Mouse (Mus musculus) intestine, postnatal 0 days (tissue): ENCODE measurements at regions not wholly inside any gene's neighbourhood (a gene's known extent, or its start where the extent isn't known, plus 50 kb on each side); places are given as distances from the start of the nearest gene placed in this dataset.

Source experiments
- ATAC-seq: fragments of 200-750 bp; cut with Nextera tagmentation; 2 replicates; pipeline ENCODE4 v1.8.0; 2017; ENCODE audit warnings: mild to moderate bottlenecking, moderate TSS enrichment, moderate library complexity
- H3K27ac ChIP-seq: fragments of 300-500 bp; sonication (generic); 2 replicates; pipeline ENCODE4 v1.5.1; 2014; ENCODE audit warnings: mild to moderate bottlenecking, low read depth, low read length, moderate library complexity
- H3K27me3 ChIP-seq: fragments of 300-500 bp; sonication (generic); replicated peaks from 2 replicates; pipeline ENCODE4 v1.6.1; 2014; ENCODE audit warnings: low read length, mixed read lengths; ENCODE audit not compliant: control insufficient read depth, insufficient read depth
- H3K36me3 ChIP-seq: fragments of 300-500 bp; sonication (generic); 2 replicates; pipeline ENCODE4 v1.6.1; 2014; ENCODE audit warnings: mild to moderate bottlenecking, moderate library complexity; ENCODE audit not compliant: control insufficient read depth, insufficient read depth
- H3K4me1 ChIP-seq: fragments of 300-500 bp; sonication (generic); replicated peaks from 2 replicates; pipeline ENCODE4 v1.6.1; 2014; ENCODE audit warnings: antibody characterized with exemption, low read length, mixed read lengths; ENCODE audit not compliant: control insufficient read depth, insufficient read depth
- H3K4me2 ChIP-seq: fragments of 300-500 bp; sonication (generic); replicated peaks from 2 replicates; pipeline ENCODE4 v1.6.1; 2014; ENCODE audit warnings: low read depth, mild to moderate bottlenecking, moderate library complexity
- H3K4me3 ChIP-seq: fragments of 300-500 bp; sonication (generic); 2 replicates; pipeline ENCODE4 v1.5.1; 2014; ENCODE audit warnings: low read depth, low read length
- H3K9ac ChIP-seq: fragments of 300-500 bp; sonication (generic); 2 replicates; pipeline ENCODE4 v1.6.1; 2014; ENCODE audit warnings: mild to moderate bottlenecking, low read depth, low read length
- H3K9me3 ChIP-seq: fragments of 300-500 bp; sonication (generic); 2 replicates; pipeline ENCODE4 v1.6.1; 2016; ENCODE audit warnings: mixed run types; ENCODE audit not compliant: control insufficient read depth
- CTCF ChIP-seq: sonication (generic); IDR thresholded peaks from 2 replicates; pipeline ENCODE4 v1.5.1; 2016; ENCODE audit warnings: low read depth, mild to moderate bottlenecking, control low read depth, antibody characterized with exemption, moderate library complexity
- WGBS: fragments of 180-500 bp; shearing (Covaris S2); extraction: QIAGEN DNeasy Blood & Tissue Kit; methylation state at CpG from one replicate; pipeline ENCODE4 v1.1.7; 2014; 5-methylcytosine and 5-hydroxymethylcytosine counted together

GRCm38 (mm10) chr8:28168036-28168435, 720.6 kb downstream of the Poteg start:
- Histone ChIP-seq H3K4me3 (no peak overlapping the region), H3K27me3 (no peaks in the 10 kb centered on the region), H3K9ac (no peak overlapping the region), H3K4me1 (no peaks in the 10 kb centered on the region), H3K4me2 (no peak overlapping the region), H3K9me3 (no peaks in the 10 kb centered on the region), H3K36me3 (no peaks in the 10 kb centered on the region), H3K27ac (no peak overlapping the region)
- 50% methylated on average over 1 of the region's 1 CpGs for WGBS
- no peak for TF ChIP-seq CTCF
- no peak for ATAC-seq

- Histone ChIP-seq H3K4me1 (no peaks in the 10 kb centered on the region), H3K9ac (no peak overlapping the region), H3K9me3 (no peaks in the 10 kb centered on the region), H3K4me3 (no peak overlapping the region), H3K36me3 (no peaks in the 10 kb centered on the region), H3K27ac (no peak overlapping the region), H3K4me2 (no peak overlapping the region), H3K27me3 (no peaks in the 10 kb centered on the region)
- 67% methylated on average over 4 of the region's 4 CpGs for WGBS
- TF ChIP-seq CTCF: no peak
- no peak for ATAC-seq
Measured at GRCm38 (mm10) chr8:28171456-28171855, 724.0 kb downstream of the Poteg start.

GRCm38 (mm10) chr8:28195943-28196342, 748.5 kb downstream of the Poteg start:
- no peak for ATAC-seq
- H3K4me2 ChIP-seq: no peak overlapping the region
- no peak overlapping the region for H3K27ac ChIP-seq
- H3K36me3 ChIP-seq: no peaks in the 10 kb centered on the region
- no peak overlapping the region for H3K9ac ChIP-seq
- H3K4me3 ChIP-seq: no peak overlapping the region
- H3K27me3 ChIP-seq: no peaks in the 10 kb centered on the region
- WGBS: 33% methylated on average over 1 of the region's 1 CpGs
- no peak for TF ChIP-seq CTCF
- no peaks in the 10 kb centered on the region for H3K9me3 ChIP-seq
- H3K4me1 ChIP-seq: no peaks in the 10 kb centered on the region

GRCm38 (mm10) chr8:28235562-28235961, 788.1 kb downstream of the Poteg start:
- Histone ChIP-seq H3K4me1 (no peaks in the 10 kb centered on the region), H3K27me3 (no peaks in the 10 kb centered on the region), H3K36me3 (no peaks in the 10 kb centered on the region), H3K9ac (no peak overlapping the region), H3K4me3 (no peak overlapping the region), H3K9me3 (no peaks in the 10 kb centered on the region), H3K27ac (no peak overlapping the region), H3K4me2 (no peak overlapping the region)
- no peak for ATAC-seq
- TF ChIP-seq CTCF: no peak
- WGBS: 44% methylated on average over 5 of the region's 5 CpGs

- no peak for ATAC-seq
- H3K9ac ChIP-seq: no peak overlapping the region
- whole genome bisulfite sequencing: 94% methylated on average over 7 of the region's 7 CpGs
Measured at GRCm38 (mm10) chr8:28239411-28239810, 791.9 kb downstream of the Poteg start.

GRCm38 (mm10) chr8:28252399-28253240, 805.1 kb downstream of the Poteg start:
- 68% methylated on average over 9 of the region's 9 CpGs for WGBS
- TF ChIP-seq CTCF: no peak
- H3K4me3 ChIP-seq: no peak overlapping the region
- no peak overlapping the region for H3K27ac ChIP-seq
- H3K4me1 ChIP-seq: no peaks in the 10 kb centered on the region
- no peaks in the 10 kb centered on the region for H3K36me3 ChIP-seq
- H3K27me3 ChIP-seq: no peaks in the 10 kb centered on the region
- H3K9me3 ChIP-seq: no peaks in the 10 kb centered on the region
- ATAC-seq: no peak
- H3K9ac ChIP-seq: no peak overlapping the region
- H3K4me2 ChIP-seq: no peak overlapping the region

More at GRCm38 (mm10) chr8:28239411-28239810, 791.9 kb downstream of the Poteg start:
- H3K9me3 ChIP-seq: no peaks in the 10 kb centered on the region
- no peak for TF ChIP-seq CTCF
- no peak overlapping the region for H3K4me2 ChIP-seq
- no peaks in the 10 kb centered on the region for H3K36me3 ChIP-seq
- no peaks in the 10 kb centered on the region for H3K4me1 ChIP-seq
- no peaks in the 10 kb centered on the region for H3K27me3 ChIP-seq
- no peak overlapping the region for H3K4me3 ChIP-seq
- no peak overlapping the region for H3K27ac ChIP-seq
